Mouse (Mus musculus) splenic B cell, adult 2 months (primary cell): Measurements from ENCODE around the gene Ctsf.

Source experiments
- DNase-seq: peaks from one replicate; pipeline ENCODE4 v3.0.0-alpha.2; 2011; ENCODE audit warnings: low read depth, low spot score
- H3K27me3 ChIP-seq: 2 replicates; pipeline ENCODE4 v1.6.1; 2012; ENCODE audit warnings: mild to moderate bottlenecking, low read length, moderate library complexity, mixed read lengths; ENCODE audit not compliant: control insufficient read depth, poor library complexity, insufficient read depth, severe bottlenecking
- H3K36me3 ChIP-seq: 2 replicates; pipeline ENCODE4 v1.6.1; 2012; ENCODE audit warnings: mild to moderate bottlenecking, low read length, moderate library complexity, mixed read lengths; ENCODE audit not compliant: control insufficient read depth, poor library complexity, insufficient read depth, severe bottlenecking

Ctsf gene

GRCm38 (mm10) chr19:4876755-4877154, 21.8 kb downstream of the Ctsf start:
- no peak for DNase-seq
- Histone ChIP-seq H3K36me3 (no peaks in the 10 kb centered on the region), H3K27me3 (no peaks in the 10 kb centered on the region)

GRCm38 (mm10) chr19:4877785-4878184, 22.9 kb downstream of the Ctsf start, which contains the start of gene Actn3:
TSS of gene Actn3 (minus strand) at chr19:4877909.
- no peaks in the 10 kb centered on the region for H3K27me3 ChIP-seq
- peak; percentile 5 for DNase-seq
- no peaks in the 10 kb centered on the region; the same call in 1 of the 2 replicates for H3K36me3 ChIP-seq

GRCm38 (mm10) chr19:4878405-4879323, 23.7 kb downstream of the Ctsf start, which contains the start of gene Zdhhc24:
TSS of gene Zdhhc24 (plus strand) at chr19:4878668.
- no peaks in the 10 kb centered on the region for H3K27me3 ChIP-seq
- DNase-seq = peak; percentile 95
- H3K36me3 ChIP-seq = no peaks in the 10 kb centered on the region; the same call in 1 of the 2 replicates

- Histone ChIP-seq H3K27me3 (no peaks in the 10 kb centered on the region), H3K36me3 (no peaks in the 10 kb centered on the region; the same call in 1 of the 2 replicates)
- DNase-seq = no peak
These were observed 24.4 kb downstream of the Ctsf start for GRCm38 (mm10) chr19:4879324-4879703.

- no peak for DNase-seq
- no peaks in the 10 kb centered on the region for H3K27me3 ChIP-seq
- peaks cover 1% of the 10 kb centered on the region for H3K36me3 ChIP-seq
These were observed 29.0 kb downstream of the Ctsf start for GRCm38 (mm10) chr19:4883961-4884360.

GRCm38 (mm10) chr19:4889791-4890190, 34.9 kb downstream of the Ctsf start:
- DNase-seq = no peak
- H3K27me3 ChIP-seq = no peaks in the 10 kb centered on the region
- peaks cover 1% of the 10 kb centered on the region; the same call in 1 of the 2 replicates for H3K36me3 ChIP-seq

- Histone ChIP-seq H3K27me3 (no peaks in the 10 kb centered on the region), H3K36me3 (no peaks in the 10 kb centered on the region)
- no peak for DNase-seq
These were observed 36.9 kb downstream of the Ctsf start for GRCm38 (mm10) chr19:4891798-4892197.

- Histone ChIP-seq H3K27me3 (no peaks in the 10 kb centered on the region), H3K36me3 (no peaks in the 10 kb centered on the region; the same call in 1 of the 2 replicates)
- DNase-seq = no peak
These were observed 42.0 kb downstream of the Ctsf start for GRCm38 (mm10) chr19:4896780-4897520.

GRCm38 (mm10) chr19:4898972-4899371, 44.0 kb downstream of the Ctsf start:
- DNase-seq = no peak

GRCm38 (mm10) chr19:4899888-4900287, 45.0 kb downstream of the Ctsf start:
- Histone ChIP-seq H3K27me3 (no peaks in the 10 kb centered on the region), H3K36me3 (no peaks in the 10 kb centered on the region; the same call in 1 of the 2 replicates)
- no peak for DNase-seq

More at GRCm38 (mm10) chr19:4898972-4899371, 44.0 kb downstream of the Ctsf start:
- H3K36me3 ChIP-seq = no peaks in the 10 kb centered on the region; the same call in 1 of the 2 replicates
- H3K27me3 ChIP-seq = no peaks in the 10 kb centered on the region

- Histone ChIP-seq H3K27me3 (no peaks in the 10 kb centered on the region), H3K36me3 (peaks cover 3% of the 10 kb centered on the region)
- DNase-seq = peak; percentile 80
These were observed 51.3 kb downstream of the Ctsf start, which contains the start of gene Bbs1 for GRCm38 (mm10) chr19:4905979-4906794. TSS of gene Bbs1 (minus strand) at chr19:4906628.

- peaks cover 3% of the 10 kb centered on the region for H3K36me3 ChIP-seq
- DNase-seq = peak; percentile 52
- no peaks in the 10 kb centered on the region for H3K27me3 ChIP-seq
These were observed 53.2 kb downstream of the Ctsf start for GRCm38 (mm10) chr19:4908107-4908506.

GRCm38 (mm10) chr19:4909376-4909775, 54.4 kb downstream of the Ctsf start:
- H3K36me3 ChIP-seq = peaks cover 6% of the 10 kb centered on the region
- H3K27me3 ChIP-seq = no peaks in the 10 kb centered on the region
- DNase-seq = no peak
